In the genomic region with DNA sequence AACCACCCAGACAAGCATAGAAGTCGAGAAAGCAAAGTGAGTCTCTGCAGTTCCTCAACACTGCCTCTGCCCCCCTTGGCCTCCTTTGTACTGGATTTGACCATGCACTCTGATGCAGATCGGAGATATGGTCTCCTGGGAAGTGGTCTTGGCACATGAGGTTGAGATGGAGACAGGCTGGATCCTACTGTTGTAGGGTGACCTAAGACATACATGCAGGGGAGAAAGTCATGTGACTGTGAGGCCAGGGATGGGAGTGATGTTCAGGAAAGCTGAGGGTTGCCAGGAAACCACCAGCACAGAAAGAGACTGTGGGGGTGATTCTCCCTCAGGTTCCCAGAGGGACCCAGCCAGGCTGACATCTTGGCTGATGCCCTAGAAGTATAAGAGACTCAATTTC, we compare ENCODE assay signal across 28 mouse cellular contexts.
DNase-seq lines count a peak whose midpoint lies in the region; ATAC-seq and TF ChIP-seq lines count a peak whose summit lies in the region.
"Had no signal": no experiment of that assay in that cellular context is flagged by ENCODE, and none has a peak within 500 bp of the region (broad histone marks: within the 10 kb centered on the region; RNA-seq: fewer than 3 reads in every experiment).

No protein-coding gene starts in this region.

- peak; percentile 31; the same call in 1 of the 2 replicates for ATAC-seq in heart, embryonic 12.5 days (ENCODE audit: insufficient number of reproducible peaks, low FRiP score)
- no peak for ATAC-seq in heart, postnatal 0 days (ENCODE audit: insufficient read depth, low read depth)
- ATAC-seq: forebrain, embryonic 16.5 days; hindbrain, embryonic 16.5 days; intestine, embryonic 15.5 days; midbrain, embryonic 13.5 days had no signal

- 33% methylated on average over 2 of the region's 2 CpGs for WGBS in heart, embryonic 12.5 days
- 47% methylated on average over 2 of the region's 2 CpGs for WGBS in heart, postnatal 0 days
- WGBS in heart, adult 2 months: 55% methylated on average over 2 of the region's 2 CpGs

- H3K27ac ChIP-seq in heart, embryonic 12.5 days (ENCODE audit: poor library complexity, severe bottlenecking): peak overlapping the region; percentile 55
- peak overlapping the region; percentile 34 for H3K27ac ChIP-seq in heart, postnatal 0 days (ENCODE audit: low read depth)
- no peak overlapping the region for H3K27ac ChIP-seq in heart, adult 2 months
- H3K27ac ChIP-seq: embryonic facial prominence, embryonic 12.5 days; forebrain, embryonic 10.5 days; gastrocnemius, adult 2 months; intestine, embryonic 15.5 days; liver, embryonic 14.5 days; macrophage; midbrain, embryonic 13.5 days had no signal

- H3K79me3 ChIP-seq in C2C12 (ENCODE audit: low read depth): peaks cover 4% of the 10 kb centered on the region

- no peaks in the 10 kb centered on the region for H3K27me3 ChIP-seq in heart, embryonic 12.5 days (replicated peaks)
- H3K27me3 ChIP-seq in heart, postnatal 0 days (ENCODE audit: control insufficient read depth, insufficient read depth, low read length): no peaks in the 10 kb centered on the region
- H3K27me3 ChIP-seq in heart, adult 2 months (ENCODE audit: control insufficient read depth, insufficient read depth, low read length): no peaks in the 10 kb centered on the region
- H3K27me3 ChIP-seq in C2C12 (ENCODE audit: control insufficient read depth, insufficient read depth, insufficient read length): no peaks in the 10 kb centered on the region
- H3K27me3 ChIP-seq: embryonic facial prominence, embryonic 12.5 days; intestine, embryonic 15.5 days; midbrain, embryonic 13.5 days had no signal

- no peak overlapping the region for H3K4me2 ChIP-seq in heart, embryonic 12.5 days
- no peak overlapping the region; the same call in 1 of the 2 replicates for H3K4me2 ChIP-seq in heart, postnatal 0 days (ENCODE audit: low read depth, low read length)
- H3K4me2 ChIP-seq: embryonic facial prominence, embryonic 12.5 days; intestine, embryonic 15.5 days; midbrain, embryonic 13.5 days had no signal

- peak overlapping the region; percentile 4 for H3ac ChIP-seq in C2C12 (ENCODE audit: control insufficient read depth, insufficient read length, low read depth)

- no peak for TF ChIP-seq POLR2A in heart, adult 2 months (IDR thresholded peaks at IDR 0.05; ENCODE audit: insufficient read depth, low read depth, low read length)

- DNase-seq in heart, postnatal 10 days: no peak
- no peak for DNase-seq in heart, postnatal 0 days (ENCODE audit: low spot score)
- no peak for DNase-seq in heart, adult 2 months
- peak; percentile 36 for DNase-seq in 3134 (ENCODE audit: extremely low read depth, insufficient read length, low spot score)
- DNase-seq in thymus, postnatal 4 days: no peak
- no peak for DNase-seq in left cerebral cortex, postnatal 25 days (ENCODE audit: low spot score in 2 of 2)
- DNase-seq: cerebellum, adult 11 months; cerebellum, adult 9-10 months; embryo, embryonic 11 days; gastrocnemius, adult 2 months; gastrocnemius, postnatal 36 days; kidney, adult 9 months; layer of hippocampus, adult 9-11 months; lung, adult 2 months; right cerebral cortex, adult 18-20 months; spleen, adult 18-20 months; thymus, postnatal 25 days had no signal

- no peaks in the 10 kb centered on the region for H3K79me2 ChIP-seq in heart, adult 2 months (replicated peaks; ENCODE audit: control insufficient read depth, insufficient read depth, low read length)
- peaks cover 7% of the 10 kb centered on the region for H3K79me2 ChIP-seq in C2C12 (ENCODE audit: control insufficient read depth, insufficient read depth)

- no peak for TF ChIP-seq EP300 in heart, postnatal 0 days (IDR thresholded peaks at IDR 0.05; ENCODE audit: low read depth)
- no peak for TF ChIP-seq EP300 in heart, adult 2 months (IDR thresholded peaks at IDR 0.05; ENCODE audit: insufficient read depth, low read depth, low read length)

- H3K9me3 ChIP-seq in heart, embryonic 12.5 days (replicated peaks): no peaks in the 10 kb centered on the region
- no peaks in the 10 kb centered on the region for H3K9me3 ChIP-seq in heart, postnatal 0 days (replicated peaks; ENCODE audit: control insufficient read depth, low read length)
- H3K9me3 ChIP-seq: embryonic facial prominence, embryonic 12.5 days; forebrain, embryonic 10.5 days; G1E; intestine, embryonic 15.5 days; midbrain, embryonic 13.5 days had no signal

- intact Hi-C loops in heart, postnatal 10 days (cut with DNase I): no loop called here
- intact Hi-C loops in heart, adult 2 months (cut with DNase I): loop anchor here (10.0 kb wide), 2 partner anchors 69 to 209 kb away; no protein-coding TSS in a partner anchor
- intact Hi-C loops in left cerebral cortex, postnatal 25 days (cut with DNase I): no loop called here

- H3K36me3 ChIP-seq in heart, embryonic 12.5 days: no peaks in the 10 kb centered on the region
- no peaks in the 10 kb centered on the region for H3K36me3 ChIP-seq in heart, postnatal 0 days (replicated peaks; ENCODE audit: control insufficient read depth, insufficient read depth, low read length)
- no peaks in the 10 kb centered on the region for H3K36me3 ChIP-seq in heart, adult 2 months (ENCODE audit: control insufficient read depth, insufficient read depth, low read length)
- H3K36me3 ChIP-seq in C2C12 (ENCODE audit: control insufficient read depth, insufficient read depth): peaks cover 10% of the 10 kb centered on the region
- H3K36me3 ChIP-seq: embryonic facial prominence, embryonic 12.5 days; forebrain, embryonic 10.5 days; G1E; intestine, embryonic 15.5 days; midbrain, embryonic 13.5 days had no signal

- TF ChIP-seq CTCF in heart, postnatal 0 days (IDR thresholded peaks at IDR 0.05; ENCODE audit: low read depth): no peak
- TF ChIP-seq CTCF in heart, adult 2 months (IDR thresholded peaks at IDR 0.05): no peak
- TF ChIP-seq CTCF in C2C12 (IDR thresholded peaks at IDR 0.05; ENCODE audit: control insufficient read depth, insufficient read depth, insufficient read length): no peak

- peaks cover 11% of the 10 kb centered on the region; the same call in 1 of the 2 replicates for H3K4me1 ChIP-seq in heart, embryonic 12.5 days (replicated peaks)
- 0 out of 2 replicates have a peak, but pooled peaks cover 4% of the 10 kb centered on the region for H3K4me1 ChIP-seq in heart, postnatal 0 days (ENCODE audit: control insufficient read depth, insufficient read depth)
- H3K4me1 ChIP-seq in heart, adult 2 months (ENCODE audit: control insufficient read depth, insufficient read depth, low read length): peaks cover 9% of the 10 kb centered on the region
- H3K4me1 ChIP-seq: forebrain, embryonic 10.5 days; midbrain, embryonic 13.5 days had no signal

- H3K4me3 ChIP-seq in heart, embryonic 12.5 days: no peak overlapping the region
- no peak overlapping the region for H3K4me3 ChIP-seq in heart, postnatal 0 days (ENCODE audit: low read depth, low read length)
- no peak overlapping the region for H3K4me3 ChIP-seq in heart, adult 2 months
- no peak overlapping the region for H3K4me3 ChIP-seq in C2C12 (ENCODE audit: insufficient read depth, poor library complexity, severe bottlenecking)
- H3K4me3 ChIP-seq: embryonic facial prominence, embryonic 12.5 days; forebrain, embryonic 10.5 days; gastrocnemius, adult 2 months; intestine, embryonic 15.5 days; midbrain, embryonic 13.5 days had no signal

- no peak overlapping the region for H3K9ac ChIP-seq in heart, embryonic 12.5 days
- H3K9ac ChIP-seq in heart, postnatal 0 days (replicated peaks; ENCODE audit: low read depth, low read length): no peak overlapping the region
- H3K9ac ChIP-seq in heart, adult 2 months (ENCODE audit: low read depth, low read length): no peak overlapping the region
- H3K9ac ChIP-seq: embryonic facial prominence, embryonic 12.5 days; intestine, embryonic 15.5 days; liver, embryonic 14.5 days; midbrain, embryonic 13.5 days had no signal

TF ChIP-seq in C2C12, 6 proteins besides CTCF, POLR2A, EP300 and RAD21:
- TF ChIP-seq MAX (IDR thresholded peaks at IDR 0.05): peak; percentile 12
- TF ChIP-seq MYOD1 (IDR thresholded peaks at IDR 0.05; ENCODE audit: control insufficient read depth, insufficient read length, low read depth): no peak
- TF ChIP-seq USF1 (IDR thresholded peaks at IDR 0.05; ENCODE audit: low read depth): peak; percentile 81
